ENCODE assay signal across 24 mouse cellular contexts in the genomic region with DNA sequence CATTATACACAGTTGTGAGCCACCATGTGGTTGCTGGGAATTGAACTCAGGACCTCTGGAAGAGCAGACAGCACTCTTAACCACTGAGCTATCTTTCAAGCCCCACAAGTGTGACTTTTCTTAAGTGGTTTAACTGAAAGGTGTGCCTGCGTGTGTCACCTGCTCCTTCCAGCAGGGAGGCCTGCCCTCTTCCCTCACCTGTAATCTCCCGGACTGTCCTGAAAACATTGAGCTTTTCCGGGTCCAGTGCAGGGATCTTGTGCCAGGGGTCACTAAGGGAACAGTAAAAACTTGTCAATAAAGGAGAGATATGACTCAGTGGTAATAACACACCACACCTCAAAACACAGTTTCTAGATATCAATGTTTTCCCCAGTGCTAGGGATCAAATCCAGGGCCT. TPM values are rescaled to one million over a fixed set of nuclear protein-coding genes. Genes with fewer than 3 reads are reported as not detected.
DNase-seq lines count a peak whose midpoint lies in the region; ATAC-seq and TF ChIP-seq lines count a peak whose summit lies in the region.
"Had no signal": no experiment of that assay in that cellular context is flagged by ENCODE, and none has a peak within 500 bp of the region (broad histone marks: within the 10 kb centered on the region; RNA-seq: fewer than 3 reads in every experiment).

No protein-coding gene starts in this region.

- peak; percentile 71 for DNase-seq in stomach, postnatal 0 days (ENCODE audit: low spot score)
- DNase-seq in heart, postnatal 4 days, result no peak
- no peak for DNase-seq in layer of hippocampus, postnatal 10 days (ENCODE audit: low spot score in 2 of 2)
- DNase-seq in heart, postnatal 14 days, result no peak
- no peak for DNase-seq in gastrocnemius, postnatal 4 days (ENCODE audit: low spot score in 2 of 2)
- DNase-seq: adrenal gland, adult 2 months; adrenal gland, postnatal 10 days; adrenal gland, postnatal 25 days; cerebellum, adult 11 months; cerebellum, adult 18-20 months; cerebellum, adult 8-10 months; cerebellum, adult 9-11 months; cerebellum, postnatal 14 days; cerebellum, postnatal 36 days; embryo, embryonic 11 days had no signal

- no peak for TF ChIP-seq POLR2A in small intestine, adult 2 months (IDR thresholded peaks at IDR 0.05; ENCODE audit: low read depth, low read length)

- no peaks in the 10 kb centered on the region for H3K27me3 ChIP-seq in intestine, embryonic 15.5 days (replicated peaks)
- H3K27me3 ChIP-seq in intestine, postnatal 0 days (replicated peaks; ENCODE audit: control insufficient read depth, insufficient read depth, low read length), result no peaks in the 10 kb centered on the region
- H3K27me3 ChIP-seq in small intestine, adult 2 months (ENCODE audit: control insufficient read depth, insufficient read depth, low read length), result no peaks in the 10 kb centered on the region
- H3K27me3 ChIP-seq in stomach, postnatal 0 days (ENCODE audit: control insufficient read depth, insufficient read depth, low read length), result no peaks in the 10 kb centered on the region
- H3K27me3 ChIP-seq: embryonic facial prominence, embryonic 15.5 days had no signal

- H3K36me3 ChIP-seq in intestine, embryonic 15.5 days, result peaks cover 10% of the 10 kb centered on the region; the same call in 1 of the 2 replicates
- H3K36me3 ChIP-seq in intestine, postnatal 0 days (ENCODE audit: control insufficient read depth, insufficient read depth), result peaks cover 58% of the 10 kb centered on the region
- peaks cover 74% of the 10 kb centered on the region for H3K36me3 ChIP-seq in small intestine, adult 2 months (ENCODE audit: control insufficient read depth, insufficient read depth, low read length)
- H3K36me3 ChIP-seq in stomach, postnatal 0 days (ENCODE audit: control insufficient read depth, insufficient read depth, low read length), result peaks cover 2% of the 10 kb centered on the region; the same call in 1 of the 2 replicates
- H3K36me3 ChIP-seq: forebrain, embryonic 10.5 days; forebrain, embryonic 12.5 days had no signal

- no peaks in the 10 kb centered on the region for H3K9me3 ChIP-seq in intestine, embryonic 15.5 days
- H3K9me3 ChIP-seq in intestine, postnatal 0 days (ENCODE audit: control insufficient read depth), result no peaks in the 10 kb centered on the region
- H3K9me3 ChIP-seq in stomach, postnatal 0 days (ENCODE audit: control insufficient read depth, low read length), result no peaks in the 10 kb centered on the region
- H3K9me3 ChIP-seq: embryonic facial prominence, embryonic 13.5 days; embryonic facial prominence, embryonic 15.5 days; forebrain, embryonic 10.5 days; forebrain, embryonic 12.5 days had no signal

- peak; percentile 33; the same call in 1 of the 2 replicates for TF ChIP-seq CTCF in intestine, postnatal 0 days (IDR thresholded peaks at IDR 0.05; ENCODE audit: low read depth)
- no peak for TF ChIP-seq CTCF in small intestine, adult 2 months (IDR thresholded peaks at IDR 0.05; ENCODE audit: extremely low read depth, insufficient read length, insufficient replicate concordance, low read depth, low read length)
- no peak for TF ChIP-seq CTCF in stomach, postnatal 0 days (IDR thresholded peaks at IDR 0.05; ENCODE audit: low read depth)

- H3K4me2 ChIP-seq in intestine, embryonic 15.5 days (replicated peaks), result no peak overlapping the region
- H3K4me2 ChIP-seq in intestine, postnatal 0 days (replicated peaks; ENCODE audit: low read depth), result no peak overlapping the region
- H3K4me2 ChIP-seq in stomach, postnatal 0 days (replicated peaks; ENCODE audit: low read depth), result no peak overlapping the region
- H3K4me2 ChIP-seq: embryonic facial prominence, embryonic 13.5 days; embryonic facial prominence, embryonic 15.5 days; forebrain, embryonic 12.5 days had no signal

- H3K4me3 ChIP-seq in intestine, embryonic 15.5 days (replicated peaks), result no peak overlapping the region
- no peak overlapping the region for H3K4me3 ChIP-seq in intestine, postnatal 0 days (ENCODE audit: low read depth, low read length)
- H3K4me3 ChIP-seq in small intestine, adult 2 months (ENCODE audit: low read depth, low read length), result no peak overlapping the region
- no peak overlapping the region for H3K4me3 ChIP-seq in stomach, postnatal 0 days (ENCODE audit: low read depth, low read length)
- H3K4me3 ChIP-seq: embryonic facial prominence, embryonic 13.5 days; embryonic facial prominence, embryonic 15.5 days; erythroblast, embryonic 14.5 days; forebrain, embryonic 10.5 days; forebrain, embryonic 12.5 days had no signal

- peaks cover 14% of the 10 kb centered on the region for H3K4me1 ChIP-seq in intestine, embryonic 15.5 days (replicated peaks)
- H3K4me1 ChIP-seq in intestine, postnatal 0 days (replicated peaks; ENCODE audit: control insufficient read depth, insufficient read depth, low read length), result 0 out of 2 replicates have a peak, but pooled peaks cover 5% of the 10 kb centered on the region
- peaks cover 15% of the 10 kb centered on the region for H3K4me1 ChIP-seq in small intestine, adult 2 months (ENCODE audit: control insufficient read depth, insufficient read depth, insufficient read length, low read length)
- 0 out of 2 replicates have a peak, but pooled peaks cover 7% of the 10 kb centered on the region for H3K4me1 ChIP-seq in stomach, postnatal 0 days (replicated peaks; ENCODE audit: control insufficient read depth, insufficient read depth)
- H3K4me1 ChIP-seq: forebrain, embryonic 12.5 days had no signal

- no peak for TF ChIP-seq EP300 in stomach, postnatal 0 days (optimal IDR thresholded peaks at IDR 0.05)

- ATAC-seq in intestine, embryonic 15.5 days, result peak; percentile 87
- ATAC-seq in intestine, postnatal 0 days, result peak; percentile 93
- peak; percentile 78 for ATAC-seq in stomach, postnatal 0 days (ENCODE audit: low FRiP score, low TSS enrichment)
- ATAC-seq: forebrain, embryonic 14.5 days had no signal

- 57% methylated on average over 3 of the region's 3 CpGs for WGBS in intestine, embryonic 15.5 days
- 33% methylated on average over 3 of the region's 3 CpGs for WGBS in intestine, postnatal 0 days
- 25% methylated on average over 3 of the region's 3 CpGs for WGBS in small intestine, adult 2 months
- 48% methylated on average over 3 of the region's 3 CpGs for WGBS in stomach, postnatal 0 days

- H3K9ac ChIP-seq in intestine, embryonic 15.5 days, result no peak overlapping the region
- H3K9ac ChIP-seq in intestine, postnatal 0 days (ENCODE audit: low read depth, low read length), result no peak overlapping the region
- H3K9ac ChIP-seq in stomach, postnatal 0 days (ENCODE audit: low read length), result no peak overlapping the region
- H3K9ac ChIP-seq: embryonic facial prominence, embryonic 13.5 days; embryonic facial prominence, embryonic 15.5 days; forebrain, embryonic 12.5 days had no signal

- intact Hi-C loops in heart, postnatal 14 days (cut with DNase I), result no loop called here

- 0 out of 2 replicates have a peak overlapping the region, but pooled peaks have one; percentile 23 for H3K27ac ChIP-seq in intestine, embryonic 15.5 days
- peak overlapping the region; percentile 58 for H3K27ac ChIP-seq in intestine, postnatal 0 days (ENCODE audit: low read depth, low read length)
- H3K27ac ChIP-seq in small intestine, adult 2 months (ENCODE audit: insufficient read depth, low read depth, low read length), result peak overlapping the region; percentile 78
- peak overlapping the region; percentile 15 for H3K27ac ChIP-seq in stomach, postnatal 0 days (replicated peaks)
- H3K27ac ChIP-seq: embryonic facial prominence, embryonic 13.5 days; embryonic facial prominence, embryonic 15.5 days; forebrain, embryonic 10.5 days; forebrain, embryonic 12.5 days had no signal

RNA-seq across cellular contexts. Expression of a gene that starts 10.2 kb away (rescaled TPM):
- polyA plus RNA-seq in intestine, embryonic 15.5 days (2015; fragmentation: Nextera tagmentation; extraction: Ambion mirVana), result 30.5 and 31.5 TPM in 2 replicates
- 22.3 and 23.8 TPM in 2 replicates for polyA plus RNA-seq in intestine, postnatal 0 days (2015; fragmentation: Nextera tagmentation; extraction: Ambion mirVana)
- 32.3 and 127 TPM in 2 replicates for polyA plus RNA-seq in small intestine, adult 2 months (2012; rRNA removed)
- 18.6 and 18.9 TPM in 2 replicates for polyA plus RNA-seq in stomach, postnatal 0 days (2015; fragmentation: Nextera tagmentation; extraction: Ambion mirVana)
- total RNA-seq in heart, postnatal 4 days (2021), result 1 to 10 TPM; 7.1 to 8.2 TPM
- total RNA-seq in layer of hippocampus, postnatal 10 days (2021), result under 1 TPM; 0.71 to 0.76 TPM
- 1 to 10 TPM; 6.8 to 7.8 TPM for total RNA-seq in heart, postnatal 14 days (2021)
- 10 to 100 TPM; 18.0 to 19.0 TPM for total RNA-seq in gastrocnemius, postnatal 4 days (2021)

RNA-seq across cellular contexts. Expression of a gene that starts 13.5 kb away (rescaled TPM):
- polyA plus RNA-seq in intestine, embryonic 15.5 days (2015; fragmentation: Nextera tagmentation; extraction: Ambion mirVana), result 205 and 210 TPM in 2 replicates
- polyA plus RNA-seq in intestine, postnatal 0 days (2015; fragmentation: Nextera tagmentation; extraction: Ambion mirVana), result 65.3 and 66.8 TPM in 2 replicates
- 3.2 and 6.9 TPM in 2 replicates for polyA plus RNA-seq in small intestine, adult 2 months (2012; rRNA removed)
- 131 and 135 TPM in 2 replicates for polyA plus RNA-seq in stomach, postnatal 0 days (2015; fragmentation: Nextera tagmentation; extraction: Ambion mirVana)
- 10 to 100 TPM; 81.9 to 82.5 TPM for total RNA-seq in heart, postnatal 4 days (2021)
- total RNA-seq in layer of hippocampus, postnatal 10 days (2021), result 10 to 100 TPM; 83.2 to 87.6 TPM
- total RNA-seq in heart, postnatal 14 days (2021), result 10 to 100 TPM; 48.4 to 51.6 TPM
- total RNA-seq in gastrocnemius, postnatal 4 days (2021), result 10 to 100 TPM; 84.8 to 91.4 TPM

RNA-seq across cellular contexts. Expression of a gene that starts 30.2 kb away (rescaled TPM):
- polyA plus RNA-seq in intestine, embryonic 15.5 days (2015; fragmentation: Nextera tagmentation; extraction: Ambion mirVana), result 3,667 and 3,915 TPM in 2 replicates
- 2,426 and 2,428 TPM in 2 replicates for polyA plus RNA-seq in intestine, postnatal 0 days (2015; fragmentation: Nextera tagmentation; extraction: Ambion mirVana)
- polyA plus RNA-seq in small intestine, adult 2 months (2012; rRNA removed), result 1,613 and 1,655 TPM in 2 replicates
- polyA plus RNA-seq in stomach, postnatal 0 days (2015; fragmentation: Nextera tagmentation; extraction: Ambion mirVana), result 3,550 and 3,693 TPM in 2 replicates
- 1,000 to 10,000 TPM; 2,410 to 2,531 TPM for total RNA-seq in heart, postnatal 4 days (2021)
- total RNA-seq in layer of hippocampus, postnatal 10 days (2021), result 1,000 to 10,000 TPM; 2,468 to 2,532 TPM
- total RNA-seq in heart, postnatal 14 days (2021), result 1,000 to 10,000 TPM; 1,645 to 1,937 TPM
- 1,000 to 10,000 TPM; 2,741 to 3,076 TPM for total RNA-seq in gastrocnemius, postnatal 4 days (2021)

RNA-seq across cellular contexts. Expression of a gene that starts 31.7 kb away (rescaled TPM):
- polyA plus RNA-seq in intestine, embryonic 15.5 days (2015; fragmentation: Nextera tagmentation; extraction: Ambion mirVana), result 14.5 and 15.2 TPM in 2 replicates
- polyA plus RNA-seq in intestine, postnatal 0 days (2015; fragmentation: Nextera tagmentation; extraction: Ambion mirVana), result 10.0 and 10.4 TPM in 2 replicates
- polyA plus RNA-seq in small intestine, adult 2 months (2012; rRNA removed), result 6.4 and 15.2 TPM in 2 replicates
- 7.8 and 8.5 TPM in 2 replicates for polyA plus RNA-seq in stomach, postnatal 0 days (2015; fragmentation: Nextera tagmentation; extraction: Ambion mirVana)
- total RNA-seq in heart, postnatal 4 days (2021), result 1 to 10 TPM; 6.9 to 8.3 TPM
- 10 to 100 TPM; 12.2 to 14.0 TPM for total RNA-seq in layer of hippocampus, postnatal 10 days (2021)
- 1 to 10 TPM; 7.0 to 8.4 TPM for total RNA-seq in heart, postnatal 14 days (2021)
- total RNA-seq in gastrocnemius, postnatal 4 days (2021), result 1 to 10 TPM; 6.7 to 9.9 TPM

RNA-seq across cellular contexts. Expression of a gene that starts 47.2 kb away (rescaled TPM):
- polyA plus RNA-seq in intestine, embryonic 15.5 days (2015; fragmentation: Nextera tagmentation; extraction: Ambion mirVana), result 693 and 768 TPM in 2 replicates
- polyA plus RNA-seq in intestine, postnatal 0 days (2015; fragmentation: Nextera tagmentation; extraction: Ambion mirVana), result 519 and 548 TPM in 2 replicates
- polyA plus RNA-seq in small intestine, adult 2 months (2012; rRNA removed), result 439 and 930 TPM in 2 replicates
- 781 and 811 TPM in 2 replicates for polyA plus RNA-seq in stomach, postnatal 0 days (2015; fragmentation: Nextera tagmentation; extraction: Ambion mirVana)
- total RNA-seq in heart, postnatal 4 days (2021), result 100 to 1,000 TPM; 505 to 516 TPM
- total RNA-seq in layer of hippocampus, postnatal 10 days (2021), result 100 to 1,000 TPM; 508 to 545 TPM
- 100 to 1,000 TPM; 264 to 297 TPM for total RNA-seq in heart, postnatal 14 days (2021)
- total RNA-seq in gastrocnemius, postnatal 4 days (2021), result 100 to 1,000 TPM; 757 to 856 TPM

Comparison
In these comparisons a context has a peak if more than half of its experiments do, and no peak if none do; other contexts are left out.
1. H3K27ac ChIP-seq: peak in every context shown above with its lines; median percentile 78 in small intestine, adult 2 months; 58 in intestine, postnatal 0 days; 23 in intestine, embryonic 15.5 days; 15 in stomach, postnatal 0 days.
2. RNA of a gene that starts 10.2 kb away (total RNA-seq): 18.0 to 19.0 TPM in gastrocnemius, postnatal 4 days, 7.1 to 8.2 TPM in heart, postnatal 4 days and 6.8 to 7.8 TPM in heart, postnatal 14 days; 0.71 to 0.76 TPM in layer of hippocampus, postnatal 10 days; every median in the first group is over 4 times any median in the second.
3. Peak in every context shown above with its lines, with median percentiles within 50 percentile points of each other: ATAC-seq.